Mouse (Mus musculus) hindbrain, embryonic 14.5 days (tissue): ENCODE measurements around the gene Acadvl. TPM values are rescaled to one million over a fixed set of nuclear protein-coding genes. Genes with fewer than 3 reads are reported as not detected.

Experiments used
- ATAC-seq: fragments of 200-750 bp; cut with Nextera tagmentation; 2 replicates; pipeline ENCODE4 v1.8.0; 2017; ENCODE audit warnings: moderate number of reproducible peaks, mild to moderate bottlenecking, moderate TSS enrichment, moderate library complexity; ENCODE audit not compliant: low FRiP score
- DNase-seq: peaks from one replicate; pipeline ENCODE4 v3.0.0-alpha.2; 2015; ENCODE audit warnings: low spot score
- H3K27ac ChIP-seq: fragments of 300-500 bp; sonication (generic); 2 replicates; pipeline ENCODE4 v1.5.1; 2014; ENCODE audit warnings: mild to moderate bottlenecking, moderate library complexity
- H3K27me3 ChIP-seq: fragments of 300-500 bp; sonication (generic); 2 replicates; pipeline ENCODE4 v1.6.1; 2014; ENCODE audit warnings: mild to moderate bottlenecking, low read length, mixed read lengths; ENCODE audit not compliant: control insufficient read depth, insufficient read depth
- H3K36me3 ChIP-seq: fragments of 300-500 bp; sonication (generic); replicated peaks from 2 replicates; pipeline ENCODE4 v1.6.1; 2014; ENCODE audit not compliant: control insufficient read depth, insufficient read depth
- H3K4me1 ChIP-seq: fragments of 300-500 bp; sonication (generic); replicated peaks from 2 replicates; pipeline ENCODE4 v1.6.1; 2014; ENCODE audit warnings: antibody characterized with exemption, low read length, mixed read lengths; ENCODE audit not compliant: control insufficient read depth, insufficient read depth
- H3K4me2 ChIP-seq: fragments of 300-500 bp; sonication (generic); replicated peaks from 2 replicates; pipeline ENCODE4 v1.6.1; 2014; ENCODE audit warnings: mild to moderate bottlenecking, moderate library complexity
- H3K4me3 ChIP-seq: fragments of 300-500 bp; sonication (generic); replicated peaks from 2 replicates; pipeline ENCODE4 v1.5.1; 2014; ENCODE audit warnings: mild to moderate bottlenecking, low read length
- H3K9ac ChIP-seq: fragments of 300-500 bp; sonication (generic); 2 replicates; pipeline ENCODE4 v1.6.1; 2014
- H3K9me3 ChIP-seq: fragments of 300-500 bp; sonication (generic); 2 replicates; pipeline ENCODE4 v1.6.1; 2016; ENCODE audit warnings: low read length; ENCODE audit not compliant: control insufficient read depth
- WGBS: fragments of 180-500 bp; shearing (Covaris S2); extraction: QIAGEN DNeasy Blood & Tissue Kit; methylation state at CpG from one replicate; pipeline ENCODE4 v1.1.7; 2014; 5-methylcytosine and 5-hydroxymethylcytosine counted together
- polyA plus RNA-seq: library from polyadenylated mRNA; unstranded; fragments of >200 nt; fragmentation: Nextera tagmentation; extraction: Ambion mirVana; gene quantifications from 2 replicates; pipeline ENCODE4 v1.2.1, GENCODE M21; 2014

Gene Acadvl
- polyA plus RNA-seq, 1 experiment from 2014 or later, result 56.1 TPM

DNA sequence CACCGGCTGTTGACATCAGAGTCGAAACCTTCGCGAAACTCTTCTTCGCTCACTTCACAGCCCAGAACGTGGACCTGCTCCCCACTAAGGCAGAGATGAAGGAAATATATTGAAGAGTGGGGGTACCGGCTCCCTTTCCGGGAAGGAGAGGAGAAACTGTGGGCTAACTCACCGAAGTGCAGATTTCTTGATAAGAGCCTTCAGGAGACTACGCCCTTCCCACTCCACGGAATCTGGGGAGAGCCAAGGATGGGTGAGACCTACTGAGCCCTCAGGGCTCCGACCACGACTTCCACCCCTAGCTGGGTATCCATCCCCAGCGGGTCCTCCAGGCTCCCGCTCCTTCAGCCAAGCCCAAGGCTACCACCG lies 35.4 kb downstream of the Acadvl start:
- no peaks in the 10 kb centered on the region for H3K9me3 ChIP-seq

DNA sequence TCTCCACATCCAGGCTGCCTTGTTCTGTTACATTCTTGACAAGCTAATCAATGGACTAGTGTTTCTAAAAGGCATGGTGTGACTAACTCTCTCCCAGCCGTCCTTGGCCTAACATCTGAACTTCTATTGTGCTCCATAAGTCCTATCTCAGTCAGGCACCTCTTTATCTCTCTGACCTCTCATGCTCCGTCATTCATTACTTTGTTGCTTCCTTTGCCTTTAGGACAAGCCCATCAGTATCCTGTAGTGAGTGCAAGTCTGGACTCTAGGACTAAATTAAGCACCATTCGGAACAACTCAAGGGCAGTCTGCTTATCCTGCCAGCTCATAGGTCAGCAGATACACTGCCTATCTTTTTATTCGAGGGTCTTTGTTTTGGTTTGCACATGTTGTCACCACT lies 38.9 kb downstream of the Acadvl start:
- H3K4me3 ChIP-seq, result no peak overlapping the region
- peaks cover 10% of the 10 kb centered on the region for H3K4me1 ChIP-seq
- H3K9me3 ChIP-seq, result no peaks in the 10 kb centered on the region
- WGBS, result 92% methylated on average over 4 of the region's 4 CpGs
- ATAC-seq, result no peak
- H3K27ac ChIP-seq, result no peak overlapping the region
- no peaks in the 10 kb centered on the region for H3K27me3 ChIP-seq
- H3K4me2 ChIP-seq, result no peak overlapping the region
- peaks cover 61% of the 10 kb centered on the region for H3K36me3 ChIP-seq
- DNase-seq, result no peak
- H3K9ac ChIP-seq, result no peak overlapping the region

More for the DNA sequence above, 35.4 kb downstream of the Acadvl start:
- ATAC-seq (no peak), DNase-seq (no peak)
- H3K4me1 ChIP-seq, result peaks cover 27% of the 10 kb centered on the region
- peak overlapping the region; percentile 100 for H3K4me3 ChIP-seq
- H3K4me2 ChIP-seq, result peak overlapping the region; percentile 72
- peak overlapping the region; percentile 78 for H3K9ac ChIP-seq
- WGBS, result 3% methylated on average over 16 of the region's 16 CpGs
- peaks cover 39% of the 10 kb centered on the region for H3K36me3 ChIP-seq
- H3K27ac ChIP-seq, result peak overlapping the region; percentile 100
- H3K27me3 ChIP-seq, result no peaks in the 10 kb centered on the region

DNA sequence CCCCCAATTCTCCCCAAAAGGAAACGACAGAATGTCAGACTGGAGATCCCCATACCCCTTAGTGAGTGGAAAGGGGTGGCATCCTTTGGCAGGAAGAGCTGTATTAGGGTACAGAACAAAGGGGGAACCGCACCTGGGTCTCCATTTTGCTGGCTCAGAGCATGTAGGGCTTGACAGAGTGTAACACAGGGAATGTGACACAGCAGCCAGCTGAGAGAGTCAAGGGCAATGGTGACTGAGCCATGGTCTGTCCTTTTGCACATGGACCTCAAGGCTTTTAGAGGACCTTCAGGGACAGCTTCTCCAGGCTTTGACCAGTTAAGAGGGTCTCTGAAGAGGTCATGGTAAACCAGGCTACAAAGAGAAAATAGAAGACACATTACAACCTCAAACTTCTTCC lies 40.3 kb downstream of the Acadvl start:
- Histone ChIP-seq H3K27ac (no peak overlapping the region), H3K4me2 (no peak overlapping the region), H3K9ac (no peak overlapping the region), H3K4me1 (peaks cover 10% of the 10 kb centered on the region), H3K4me3 (no peak overlapping the region), H3K27me3 (no peaks in the 10 kb centered on the region), H3K36me3 (peaks cover 71% of the 10 kb centered on the region), H3K9me3 (no peaks in the 10 kb centered on the region)
- no peak for ATAC-seq
- DNase-seq, result no peak
- WGBS, result 98% methylated on average over 2 of the region's 2 CpGs

DNA sequence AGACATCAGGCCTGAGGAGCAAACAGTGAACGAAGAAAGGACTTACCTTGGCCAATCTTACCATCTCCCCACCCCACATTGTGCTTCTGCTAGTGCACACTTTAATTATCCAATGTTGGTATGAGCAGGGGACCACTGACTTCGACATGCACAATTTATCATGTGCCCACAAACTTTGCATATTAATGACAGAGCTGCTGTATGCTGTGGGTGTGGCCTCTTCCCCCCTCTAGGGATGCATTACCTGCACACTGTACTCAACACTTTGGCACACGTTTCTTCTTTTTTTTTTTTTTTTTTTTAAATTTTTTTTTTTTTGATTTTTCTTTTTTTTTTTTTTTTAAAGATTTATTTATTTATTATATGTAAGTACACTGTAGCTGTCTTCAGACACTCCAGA lies 44.4 kb downstream of the Acadvl start:
- DNase-seq (no peak), ATAC-seq (no peak)
- Histone ChIP-seq H3K9me3 (no peaks in the 10 kb centered on the region), H3K36me3 (peaks cover 74% of the 10 kb centered on the region), H3K27ac (no peak overlapping the region), H3K4me2 (no peak overlapping the region), H3K27me3 (peaks cover 30% of the 10 kb centered on the region), H3K9ac (no peak overlapping the region), H3K4me1 (0 out of 2 replicates have a peak, but pooled peaks cover 5% of the 10 kb centered on the region), H3K4me3 (no peak overlapping the region)
- WGBS, result 82% methylated on average over 3 of the region's 3 CpGs

DNA sequence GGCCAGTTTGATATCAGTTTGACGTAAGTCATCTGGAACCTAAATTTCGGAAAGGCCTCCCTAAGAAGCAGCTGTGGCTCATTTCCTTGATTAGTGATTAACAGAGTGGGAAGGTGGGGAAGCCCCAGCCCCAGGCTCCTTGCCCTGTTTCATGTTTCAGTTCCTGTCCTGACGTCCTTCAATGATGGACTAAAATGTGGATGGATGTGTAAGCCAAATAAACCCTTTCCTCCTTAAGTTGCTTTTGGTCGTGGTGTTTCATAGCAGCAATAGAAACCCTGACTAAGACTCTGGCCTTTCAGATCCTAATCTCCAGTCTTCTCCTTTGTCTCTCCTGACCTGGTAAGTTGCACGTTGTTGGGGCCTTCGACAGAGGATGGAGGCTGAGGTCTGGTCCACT lies 45.0 kb downstream of the Acadvl start:
- ATAC-seq (no peak), DNase-seq (no peak)
- WGBS, result 90% methylated on average over 6 of the region's 6 CpGs
- no peak overlapping the region for H3K4me2 ChIP-seq
- peaks cover 36% of the 10 kb centered on the region for H3K27me3 ChIP-seq
- H3K27ac ChIP-seq, result no peak overlapping the region
- no peak overlapping the region for H3K9ac ChIP-seq
- no peak overlapping the region for H3K4me3 ChIP-seq
- H3K36me3 ChIP-seq, result peaks cover 70% of the 10 kb centered on the region
- 0 out of 2 replicates have a peak, but pooled peaks cover 7% of the 10 kb centered on the region for H3K4me1 ChIP-seq
- no peaks in the 10 kb centered on the region for H3K9me3 ChIP-seq

DNA sequence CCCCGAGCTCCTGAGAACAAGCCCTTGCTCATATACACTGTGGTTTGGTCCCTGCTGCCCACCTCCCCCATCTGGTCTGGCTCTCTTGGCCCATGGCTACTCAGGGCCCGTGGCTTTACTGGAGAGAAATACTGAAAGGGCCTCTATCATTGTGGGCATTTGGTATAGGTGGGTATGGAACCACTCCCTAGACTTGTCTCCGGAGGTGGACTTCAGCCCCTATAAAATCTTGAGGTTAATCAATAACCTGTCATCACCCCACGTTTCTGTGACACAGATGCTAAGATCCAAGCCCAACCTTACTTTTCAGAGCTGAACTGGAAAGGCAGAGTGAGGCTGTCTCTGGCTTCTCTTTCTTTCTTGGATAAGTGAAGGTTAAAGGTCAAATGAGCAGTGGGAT lies 46.4 kb downstream of the Acadvl start:
- DNase-seq (no peak), ATAC-seq (no peak)
- Histone ChIP-seq H3K9ac (no peak overlapping the region), H3K4me1 (0 out of 2 replicates have a peak, but pooled peaks cover 7% of the 10 kb centered on the region), H3K4me2 (no peak overlapping the region), H3K27me3 (peaks cover 50% of the 10 kb centered on the region), H3K9me3 (no peaks in the 10 kb centered on the region), H3K36me3 (peaks cover 56% of the 10 kb centered on the region), H3K4me3 (no peak overlapping the region), H3K27ac (no peak overlapping the region)
- WGBS, result 86% methylated on average over 4 of the region's 4 CpGs

DNA sequence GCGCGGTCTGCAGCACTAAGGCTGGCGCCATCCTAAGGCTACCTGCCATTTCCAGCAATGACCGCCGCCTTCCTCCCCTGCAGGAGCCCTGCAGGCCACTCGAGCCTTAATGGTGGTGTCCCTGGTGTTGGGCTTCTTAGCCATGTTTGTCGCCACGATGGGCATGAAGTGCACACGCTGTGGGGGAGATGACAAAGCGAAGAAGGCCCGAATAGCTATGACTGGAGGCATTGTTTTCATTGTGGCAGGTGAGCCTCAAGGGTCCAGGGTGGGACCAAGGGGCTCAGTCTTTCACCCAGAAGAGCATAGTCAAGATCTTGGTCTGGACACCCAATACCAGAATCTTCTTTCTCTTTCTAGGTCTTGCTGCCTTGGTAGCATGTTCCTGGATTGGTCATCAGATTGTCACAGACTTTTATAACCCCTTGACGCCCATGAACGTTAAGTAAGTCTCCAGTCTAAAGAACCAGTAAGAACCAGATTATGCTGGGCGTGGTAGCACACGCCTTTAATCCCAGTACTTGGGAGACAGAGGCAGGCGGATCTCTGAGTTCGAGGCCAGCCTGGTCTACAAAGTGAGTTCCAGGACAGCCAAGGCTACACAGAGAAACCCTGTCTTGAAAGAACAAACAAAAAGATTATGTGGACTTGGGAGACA lies 48.2 kb downstream of the Acadvl start:
- Histone ChIP-seq H3K4me3 (peak overlapping the region; percentile 16), H3K9ac (peak overlapping the region; percentile 44; the same call in 1 of the 2 replicates), H3K9me3 (no peaks in the 10 kb centered on the region), H3K36me3 (peaks cover 38% of the 10 kb centered on the region), H3K27me3 (peaks cover 68% of the 10 kb centered on the region), H3K4me2 (peak overlapping the region; percentile 42), H3K27ac (no peak overlapping the region), H3K4me1 (0 out of 2 replicates have a peak, but pooled peaks cover 7% of the 10 kb centered on the region)
- WGBS, result 41% methylated on average over 17 of the region's 17 CpGs
- no peak for ATAC-seq
- no peak for DNase-seq

DNA sequence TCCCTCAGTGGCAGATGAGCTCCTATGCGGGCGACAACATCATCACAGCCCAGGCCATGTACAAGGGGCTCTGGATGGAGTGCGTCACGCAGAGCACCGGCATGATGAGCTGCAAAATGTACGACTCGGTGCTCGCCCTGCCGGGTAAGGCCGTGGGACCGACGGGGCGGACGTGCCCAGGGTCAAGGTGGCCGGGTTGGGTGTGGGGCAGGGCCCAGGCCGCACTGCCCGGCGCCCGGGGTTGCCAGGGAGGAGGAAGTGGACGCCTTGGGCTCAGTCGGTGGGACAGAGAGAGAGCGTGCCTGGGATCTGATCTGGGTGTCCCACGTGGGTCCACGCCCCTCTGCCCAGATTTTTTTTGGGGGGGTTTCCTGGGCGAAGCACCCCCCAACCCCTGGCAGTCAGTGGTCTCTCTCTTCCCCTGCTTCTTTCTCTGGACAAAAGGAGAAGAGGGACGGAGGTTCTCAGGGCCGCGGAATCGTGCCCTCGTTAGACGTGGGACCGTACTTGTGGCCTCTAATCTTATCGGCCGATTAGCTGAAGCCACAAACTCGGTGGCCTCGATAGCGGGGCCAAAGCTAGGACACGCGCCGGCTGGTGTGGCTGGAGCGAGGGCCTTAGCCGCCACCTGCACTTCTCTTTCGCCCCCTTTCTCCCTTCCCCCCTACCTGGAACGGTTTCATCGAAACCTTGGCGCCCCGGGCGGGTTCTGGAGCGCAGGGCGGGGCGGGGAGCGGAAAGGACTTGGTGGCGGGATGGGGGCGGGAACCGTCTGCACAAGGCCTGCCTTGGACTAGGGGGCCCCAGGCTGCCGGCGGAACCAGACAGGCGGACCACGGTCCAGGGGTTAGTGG lies 49.0 kb downstream of the Acadvl start:
- no peaks in the 10 kb centered on the region for H3K9me3 ChIP-seq
- peak overlapping the region; percentile 42 for H3K4me2 ChIP-seq
- H3K36me3 ChIP-seq, result peaks cover 30% of the 10 kb centered on the region
- H3K9ac ChIP-seq, result peak overlapping the region; percentile 44; the same call in 1 of the 2 replicates
- DNase-seq (no peak), ATAC-seq (no peak)
- peaks cover 75% of the 10 kb centered on the region for H3K27me3 ChIP-seq
- WGBS, result 3% methylated on average over 59 of the region's 59 CpGs
- H3K4me3 ChIP-seq, result peak overlapping the region; percentile 16
- H3K4me1 ChIP-seq, result 0 out of 2 replicates have a peak, but pooled peaks cover 7% of the 10 kb centered on the region
- no peak overlapping the region for H3K27ac ChIP-seq

DNA sequence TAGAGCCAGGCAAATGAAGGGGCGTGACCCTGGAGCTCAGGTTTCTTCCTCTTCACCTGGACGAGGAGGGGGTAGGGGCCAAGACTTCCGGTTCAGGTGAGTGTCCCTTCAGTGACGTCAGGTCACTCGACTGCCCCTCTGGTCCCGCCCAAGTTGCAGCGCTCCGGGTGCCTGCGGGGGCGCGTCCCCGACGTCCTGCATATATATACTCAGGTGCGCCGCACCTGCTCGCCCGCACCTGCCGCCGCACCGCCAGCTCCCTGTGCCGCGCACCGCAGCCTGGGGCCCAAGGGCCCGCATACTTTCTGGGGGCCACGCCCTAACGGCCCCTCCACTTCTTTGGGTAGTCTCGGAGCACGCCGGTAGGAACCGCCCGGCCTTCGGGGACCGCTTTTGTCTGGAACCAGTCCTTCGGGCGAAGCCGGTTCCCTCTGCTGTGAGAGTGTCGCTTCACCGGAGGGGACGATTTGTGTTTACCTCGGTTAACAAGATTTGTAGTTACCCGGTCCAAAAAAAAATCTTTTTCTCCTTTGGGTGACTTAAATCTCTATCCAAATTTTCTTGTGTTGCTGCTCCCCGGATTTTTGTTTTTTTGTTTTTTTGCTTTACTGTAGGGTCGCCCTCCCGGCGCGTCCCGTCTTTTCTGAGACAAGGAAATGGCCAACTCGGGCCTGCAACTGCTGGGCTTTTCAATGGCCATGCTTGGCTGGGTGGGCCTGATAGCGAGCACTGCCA lies 49.8 kb downstream of the Acadvl start:
- Histone ChIP-seq H3K27me3 (peaks cover 78% of the 10 kb centered on the region), H3K9ac (no peak overlapping the region), H3K27ac (no peak overlapping the region), H3K4me1 (0 out of 2 replicates have a peak, but pooled peaks cover 7% of the 10 kb centered on the region), H3K9me3 (no peaks in the 10 kb centered on the region), H3K4me2 (no peak overlapping the region), H3K36me3 (peaks cover 25% of the 10 kb centered on the region), H3K4me3 (no peak overlapping the region; the same call in none of the 2 replicates)
- DNase-seq (no peak), ATAC-seq (no peak)
- WGBS, result 3% methylated on average over 49 of the region's 49 CpGs
